Mouse (Mus musculus): ENCODE results near the gene Tbc1d14. TPM values are rescaled to one million over a fixed set of nuclear protein-coding genes. Genes with fewer than 3 reads are reported as not detected.
A peak's percentile ranks its signal among the peaks of the same experiment; 100 is the strongest.

Gene Tbc1d14
- polyA plus RNA-seq, 1 experiment: not detected

DNA sequence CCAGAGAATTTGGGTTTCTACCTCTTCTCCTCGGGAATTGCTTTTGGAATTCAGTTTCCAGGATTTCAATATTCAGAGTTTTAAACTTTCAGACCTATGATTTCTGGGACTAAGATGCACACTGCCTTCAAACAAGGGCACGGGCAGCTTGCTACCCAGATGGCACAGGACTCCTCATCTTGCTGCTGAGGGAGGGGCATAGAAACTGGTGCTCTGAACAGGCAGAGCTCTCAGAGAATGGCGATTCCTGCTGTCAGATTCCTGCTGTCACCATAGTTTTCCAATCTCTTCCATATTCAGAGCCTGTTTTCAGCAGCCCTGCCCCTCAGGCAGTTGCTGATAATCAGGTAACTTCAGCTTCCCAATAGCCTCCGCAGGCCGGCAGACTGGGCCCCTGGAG lies 77.5 kb downstream of the Tbc1d14 start:
- H3K4me3 ChIP-seq (ENCODE audit: insufficient read depth, low read depth, low read length): no peak overlapping the region
- WGBS: 72% methylated on average over 5 of the region's 5 CpGs
- no peak for TF ChIP-seq CTCF (IDR thresholded peaks at IDR 0.05; ENCODE audit: insufficient read depth, low read depth, low read length)
- no peak for TF ChIP-seq POLR2A (IDR thresholded peaks at IDR 0.05; ENCODE audit: insufficient read depth, low read depth, low read length)
- H3K4me1 ChIP-seq (ENCODE audit: control insufficient read depth, insufficient read depth, low read length): no peaks in the 10 kb centered on the region
- no peak overlapping the region for H3K27ac ChIP-seq (ENCODE audit: insufficient read depth, low read depth, low read length)

DNA sequence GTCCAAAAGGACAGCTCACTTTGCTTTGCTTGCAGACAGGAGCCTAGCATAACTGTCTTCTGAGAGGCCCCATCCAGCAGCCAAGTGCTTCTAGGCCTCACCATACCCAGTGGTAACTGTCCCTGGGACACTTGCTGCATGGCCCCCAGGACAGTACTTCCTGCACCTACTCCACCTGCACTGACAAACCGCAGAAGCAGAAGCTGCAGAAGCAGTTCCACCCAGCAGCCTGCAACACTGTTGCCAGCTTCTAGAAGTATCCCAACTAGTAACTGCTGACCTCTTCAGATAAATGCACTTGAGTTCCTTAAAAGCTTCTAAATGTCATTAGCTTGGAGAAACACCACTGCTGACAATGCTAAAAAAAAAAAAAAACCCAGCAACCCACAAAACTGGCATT lies 78.0 kb downstream of the Tbc1d14 start:
- no peaks in the 10 kb centered on the region for H3K4me1 ChIP-seq (ENCODE audit: control insufficient read depth, insufficient read depth, low read length)
- H3K27ac ChIP-seq (ENCODE audit: insufficient read depth, low read depth, low read length): no peak overlapping the region
- 89% methylated on average over 1 of the region's 1 CpGs for WGBS
- H3K4me3 ChIP-seq (ENCODE audit: insufficient read depth, low read depth, low read length): no peak overlapping the region
- TF ChIP-seq CTCF (IDR thresholded peaks at IDR 0.05; ENCODE audit: insufficient read depth, low read depth, low read length) (no peak), POLR2A (IDR thresholded peaks at IDR 0.05; ENCODE audit: insufficient read depth, low read depth, low read length) (no peak)

GRCm38 (mm10) chr5:36510956-36511355 lies 82.1 kb downstream of the Tbc1d14 start:
- Histone ChIP-seq H3K4me3 (ENCODE audit: insufficient read depth, low read depth, low read length) (no peak overlapping the region), H3K27ac (ENCODE audit: insufficient read depth, low read depth, low read length) (no peak overlapping the region), H3K4me1 (ENCODE audit: control insufficient read depth, insufficient read depth, low read length) (no peaks in the 10 kb centered on the region)
- TF ChIP-seq POLR2A (IDR thresholded peaks at IDR 0.05; ENCODE audit: insufficient read depth, low read depth, low read length): no peak
- TF ChIP-seq CTCF (IDR thresholded peaks at IDR 0.05; ENCODE audit: insufficient read depth, low read depth, low read length): no peak
- WGBS: 95% methylated on average over 2 of the region's 2 CpGs

DNA sequence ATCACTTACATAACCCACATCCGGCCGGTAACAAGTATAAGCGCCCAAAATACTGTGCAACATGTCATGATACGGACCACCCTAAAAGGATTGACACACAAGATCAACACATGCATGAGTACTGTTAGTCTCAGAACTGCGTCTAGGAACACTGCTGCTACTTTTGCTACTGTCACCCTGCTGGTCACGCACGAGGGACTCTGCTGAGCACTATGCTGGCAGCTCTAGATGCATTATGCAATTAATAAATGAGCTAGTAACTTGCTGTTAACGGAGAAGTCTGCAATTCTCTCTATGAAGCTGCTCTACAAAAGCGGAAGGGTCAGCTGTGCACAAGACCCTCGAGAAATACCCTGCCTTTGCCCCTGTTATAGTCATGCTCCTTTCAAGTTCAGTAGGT lies 84.7 kb downstream of the Tbc1d14 start:
- WGBS: 90% methylated on average over 10 of the region's 10 CpGs
- H3K4me3 ChIP-seq (ENCODE audit: insufficient read depth, low read depth, low read length): no peak overlapping the region
- TF ChIP-seq CTCF (IDR thresholded peaks at IDR 0.05; ENCODE audit: insufficient read depth, low read depth, low read length): no peak
- TF ChIP-seq POLR2A (IDR thresholded peaks at IDR 0.05; ENCODE audit: insufficient read depth, low read depth, low read length): no peak
- no peaks in the 10 kb centered on the region for H3K4me1 ChIP-seq (ENCODE audit: control insufficient read depth, insufficient read depth, low read length)
- no peak overlapping the region for H3K27ac ChIP-seq (ENCODE audit: insufficient read depth, low read depth, low read length)

DNA sequence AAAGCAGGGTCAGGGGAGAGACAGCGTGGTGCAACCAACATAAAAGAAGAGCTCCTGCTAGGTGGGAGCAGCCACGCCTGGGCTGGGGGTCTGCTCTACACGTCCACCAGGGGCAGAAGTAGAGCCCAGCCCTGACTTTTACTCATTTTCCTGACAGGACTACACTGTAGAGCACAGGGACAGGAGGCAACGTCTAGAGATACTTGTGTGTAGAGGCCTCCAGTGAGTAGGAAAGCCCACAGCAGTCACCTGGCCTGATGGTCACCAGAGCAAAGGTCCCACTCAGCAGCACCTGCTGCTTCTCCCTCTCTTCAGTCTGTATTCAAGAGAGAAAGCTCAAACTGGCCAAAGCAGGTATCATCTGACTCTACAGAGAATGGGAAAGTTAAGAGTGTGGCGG lies 87.4 kb downstream of the Tbc1d14 start:
- no peak overlapping the region for H3K4me3 ChIP-seq (ENCODE audit: insufficient read depth, low read depth, low read length)
- WGBS: 77% methylated on average over 5 of the region's 5 CpGs
- TF ChIP-seq POLR2A (IDR thresholded peaks at IDR 0.05; ENCODE audit: insufficient read depth, low read depth, low read length) (no peak), CTCF (IDR thresholded peaks at IDR 0.05; ENCODE audit: insufficient read depth, low read depth, low read length) (no peak)
- H3K27ac ChIP-seq (ENCODE audit: insufficient read depth, low read depth, low read length): no peak overlapping the region
- no peaks in the 10 kb centered on the region for H3K4me1 ChIP-seq (ENCODE audit: control insufficient read depth, insufficient read depth, low read length)

- H3K4me3 ChIP-seq (ENCODE audit: insufficient read depth, low read depth, low read length): no peak overlapping the region
- H3K27ac ChIP-seq (ENCODE audit: insufficient read depth, low read depth, low read length): no peak overlapping the region
- H3K4me1 ChIP-seq (ENCODE audit: control insufficient read depth, insufficient read depth, low read length): no peaks in the 10 kb centered on the region
- TF ChIP-seq CTCF (IDR thresholded peaks at IDR 0.05; ENCODE audit: insufficient read depth, low read depth, low read length) (no peak), POLR2A (IDR thresholded peaks at IDR 0.05; ENCODE audit: insufficient read depth, low read depth, low read length) (no peak)
- WGBS: 89% methylated on average over 7 of the region's 7 CpGs
These were observed 87.8 kb downstream of the Tbc1d14 start for GRCm38 (mm10) chr5:36505235-36505634.

DNA sequence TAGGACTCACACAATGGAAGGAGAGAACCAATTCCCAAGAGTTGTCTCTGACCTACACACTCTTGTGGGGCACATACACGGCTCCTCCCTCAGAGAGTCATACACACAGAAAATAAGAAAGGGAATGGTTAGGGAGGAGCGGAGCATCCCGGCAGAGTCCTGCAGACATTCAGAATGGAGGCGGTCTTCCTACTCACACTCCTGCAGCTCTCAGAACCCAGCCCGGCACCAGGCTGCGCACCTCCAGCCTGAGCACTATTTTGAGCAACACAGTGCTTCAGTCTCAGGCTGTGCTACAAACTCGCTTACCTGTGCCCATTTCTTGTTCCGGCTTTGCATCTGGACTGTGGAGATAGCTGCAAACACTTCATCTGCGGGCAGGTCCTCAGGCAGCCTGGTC lies 98.4 kb downstream of the Tbc1d14 start:
- H3K4me3 ChIP-seq (ENCODE audit: insufficient read depth, low read depth, low read length): no peak overlapping the region
- no peaks in the 10 kb centered on the region; the same call in 1 of the 2 replicates for H3K4me1 ChIP-seq (ENCODE audit: control insufficient read depth, insufficient read depth, low read length)
- H3K27ac ChIP-seq (ENCODE audit: insufficient read depth, low read depth, low read length): no peak overlapping the region
- WGBS: 88% methylated on average over 9 of the region's 9 CpGs
- no peak for TF ChIP-seq POLR2A (IDR thresholded peaks at IDR 0.05; ENCODE audit: insufficient read depth, low read depth, low read length)
- no peak for TF ChIP-seq CTCF (IDR thresholded peaks at IDR 0.05; ENCODE audit: insufficient read depth, low read depth, low read length)

DNA sequence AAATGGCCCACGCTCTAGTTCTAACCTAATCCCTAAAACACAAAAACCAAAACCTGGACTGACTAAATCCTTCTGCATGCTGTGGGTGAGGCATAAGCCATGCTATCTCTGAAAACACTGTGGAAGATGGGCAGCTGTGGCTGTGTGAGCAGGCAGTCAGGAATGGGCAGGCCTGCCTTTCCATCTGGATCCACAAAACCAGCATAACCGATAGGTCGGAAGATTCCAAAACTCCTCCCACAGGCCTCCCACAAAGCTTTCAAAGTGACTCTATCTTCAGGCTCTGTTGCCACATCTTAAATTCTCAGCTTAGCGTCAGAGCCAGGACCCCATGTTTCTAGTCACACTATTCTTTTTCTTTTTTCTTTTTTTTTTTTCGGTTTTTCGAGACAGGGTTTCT lies 99.2 kb downstream of the Tbc1d14 start:
- Histone ChIP-seq H3K4me1 (ENCODE audit: control insufficient read depth, insufficient read depth, low read length) (no peaks in the 10 kb centered on the region; the same call in 1 of the 2 replicates), H3K4me3 (ENCODE audit: insufficient read depth, low read depth, low read length) (no peak overlapping the region), H3K27ac (ENCODE audit: insufficient read depth, low read depth, low read length) (no peak overlapping the region)
- 86% methylated on average over 6 of the region's 6 CpGs for WGBS
- TF ChIP-seq CTCF (IDR thresholded peaks at IDR 0.05; ENCODE audit: insufficient read depth, low read depth, low read length): no peak
- TF ChIP-seq POLR2A (IDR thresholded peaks at IDR 0.05; ENCODE audit: insufficient read depth, low read depth, low read length): no peak

DNA sequence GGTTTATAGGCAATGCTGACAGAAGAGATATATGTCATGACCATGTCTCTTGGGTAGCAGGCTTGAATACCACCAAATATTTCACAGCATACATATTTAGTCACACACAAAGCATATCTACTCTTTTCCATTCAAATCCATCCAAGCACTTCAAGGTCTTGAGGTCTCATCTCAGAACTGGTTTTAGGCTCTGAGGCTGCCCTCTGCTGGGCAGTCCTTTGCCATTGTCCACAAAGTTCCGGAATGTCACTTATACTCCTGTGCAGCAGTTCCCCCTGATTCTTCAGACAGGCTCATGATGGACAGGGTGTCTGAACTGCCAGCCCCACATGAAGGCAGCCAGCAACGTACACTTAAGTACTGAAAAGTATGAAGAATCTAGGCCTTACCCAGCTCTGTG lies 103.9 kb downstream of the Tbc1d14 start:
- TF ChIP-seq CTCF (IDR thresholded peaks at IDR 0.05; ENCODE audit: insufficient read depth, low read depth, low read length): no peak
- no peak for TF ChIP-seq POLR2A (IDR thresholded peaks at IDR 0.05; ENCODE audit: insufficient read depth, low read depth, low read length)
- WGBS: 42% methylated on average over 2 of the region's 2 CpGs
- peaks cover 10% of the 10 kb centered on the region for H3K4me1 ChIP-seq (ENCODE audit: control insufficient read depth, insufficient read depth, low read length)

GRCm38 (mm10) chr5:36485306-36485705 lies 107.8 kb downstream of the Tbc1d14 start:
- H3K4me3 ChIP-seq (ENCODE audit: insufficient read depth, low read depth, low read length): peak overlapping the region; percentile 59; the same call in 1 of the 2 replicates
- H3K27ac ChIP-seq (ENCODE audit: insufficient read depth, low read depth, low read length): no peak overlapping the region
- 57% methylated on average over 19 of the region's 19 CpGs for WGBS
- H3K4me1 ChIP-seq (ENCODE audit: control insufficient read depth, insufficient read depth, low read length): peaks cover 24% of the 10 kb centered on the region
- TF ChIP-seq POLR2A (IDR thresholded peaks at IDR 0.05; ENCODE audit: insufficient read depth, low read depth, low read length) (no peak), CTCF (IDR thresholded peaks at IDR 0.05; ENCODE audit: insufficient read depth, low read depth, low read length) (no peak)

More for the DNA sequence above, 103.9 kb downstream of the Tbc1d14 start:
- Histone ChIP-seq H3K4me3 (ENCODE audit: insufficient read depth, low read depth, low read length) (no peak overlapping the region), H3K27ac (ENCODE audit: insufficient read depth, low read depth, low read length) (no peak overlapping the region)

Data from olfactory bulb, adult 2 months (tissue).